Mouse (Mus musculus) limb, embryonic 14.5 days (tissue): ENCODE results near the gene Csrnp1. TPM values are rescaled to one million over a fixed set of nuclear protein-coding genes. Genes with fewer than 3 reads are reported as not detected.
A peak's percentile ranks its signal among the peaks of the same experiment; 100 is the strongest.

ENCODE experiments used
- ATAC-seq: fragments of 200-750 bp; cut with Nextera tagmentation; 2 replicates; pipeline ENCODE4 v1.8.0; 2017; ENCODE audit warnings: low read depth, moderate number of reproducible peaks, moderate TSS enrichment; ENCODE audit not compliant: low FRiP score
- DNase-seq: peaks from one replicate; pipeline ENCODE4 v3.0.0-alpha.2; 2015; ENCODE audit warnings: low spot score
- H3K27ac ChIP-seq: fragments of 300-500 bp; sonication (generic); replicated peaks from 2 replicates; pipeline ENCODE4 v1.5.1; 2014; ENCODE audit warnings: low read depth, mild to moderate bottlenecking, low read length, moderate library complexity, mixed read lengths
- H3K27me3 ChIP-seq: fragments of 300-500 bp; sonication (generic); 2 replicates; pipeline ENCODE4 v1.6.1; 2014; ENCODE audit warnings: low read length, mixed read lengths; ENCODE audit not compliant: control insufficient read depth, insufficient read depth
- H3K36me3 ChIP-seq: fragments of 300-500 bp; sonication (generic); 2 replicates; pipeline ENCODE4 v1.6.1; 2014; ENCODE audit warnings: mild to moderate bottlenecking, low read length, moderate library complexity, mixed read lengths; ENCODE audit not compliant: control insufficient read depth, insufficient read depth
- H3K4me1 ChIP-seq: fragments of 300-500 bp; sonication (generic); 2 replicates; pipeline ENCODE4 v1.6.1; 2014; ENCODE audit warnings: antibody characterized with exemption, low read length, mixed read lengths; ENCODE audit not compliant: control insufficient read depth, insufficient read depth
- H3K4me2 ChIP-seq: fragments of 300-500 bp; sonication (generic); replicated peaks from 2 replicates; pipeline ENCODE4 v1.6.1; 2014; ENCODE audit warnings: low read depth, mild to moderate bottlenecking, low read length, moderate library complexity; ENCODE audit not compliant: severe bottlenecking
- H3K4me3 ChIP-seq: fragments of 300-500 bp; sonication (generic); replicated peaks from 2 replicates; pipeline ENCODE4 v1.5.1; 2014; ENCODE audit warnings: low read length
- H3K9ac ChIP-seq: fragments of 300-500 bp; sonication (generic); 2 replicates; pipeline ENCODE4 v1.6.1; 2014; ENCODE audit warnings: mild to moderate bottlenecking, low read depth, low read length, moderate library complexity; ENCODE audit not compliant: severe bottlenecking
- H3K9me3 ChIP-seq: fragments of 300-500 bp; sonication (generic); 2 replicates; pipeline ENCODE4 v1.6.1; 2016; ENCODE audit warnings: low read length; ENCODE audit not compliant: control insufficient read depth
- POLR2A ChIP-seq: fragments of 200-500 bp; IDR thresholded peaks from 2 replicates; pipeline ENCODE4 v1.8.0; 2012; ENCODE audit warnings: inconsistent platforms, mild to moderate bottlenecking, moderate library complexity, borderline replicate concordance; ENCODE audit not compliant: insufficient read depth, insufficient read length; ENCODE audit errors: extremely low read depth
- WGBS: fragments of 180-500 bp; shearing (Covaris S2); extraction: QIAGEN DNeasy Blood & Tissue Kit; methylation state at CpG from one replicate; pipeline ENCODE4 v1.1.7; 2014; 5-methylcytosine and 5-hydroxymethylcytosine counted together
- polyA plus RNA-seq, 2 experiments: library from polyadenylated mRNA; depleted of rRNA in 1 of 2; stranded (reverse) in 1 of 2; unstranded in 1 of 2; fragments of >200 nt; fragmentation: Nextera tagmentation in 1 of 2; extraction: Ambion mirVana in 1 of 2; gene quantifications; 2 replicates each; pipeline versions ENCODE4 v1.2.1 to v1.2.3; 2012 to 2014

Gene Csrnp1
- polyA plus RNA-seq, 2 experiments: 2.8 to 12.8 TPM

GRCm38 (mm10) chr9:119973281-119973680 is 11.2 kb downstream of the Csrnp1 start:
- Histone ChIP-seq H3K4me2 (no peak overlapping the region), H3K27ac (no peak overlapping the region)

GRCm38 (mm10) chr9:119972582-119972981 is 11.9 kb downstream of the Csrnp1 start:
- Histone ChIP-seq H3K4me3 (no peak overlapping the region), H3K27ac (no peak overlapping the region), H3K9me3 (no peaks in the 10 kb centered on the region), H3K9ac (no peak overlapping the region), H3K4me2 (no peak overlapping the region), H3K36me3 (peaks cover 40% of the 10 kb centered on the region), H3K4me1 (peaks cover 29% of the 10 kb centered on the region), H3K27me3 (no peaks in the 10 kb centered on the region)
- 84% methylated on average over 12 of the region's 12 CpGs for WGBS
- ATAC-seq (no peak), DNase-seq (no peak)
- no peak for TF ChIP-seq POLR2A

More at GRCm38 (mm10) chr9:119973281-119973680, 11.2 kb downstream of the Csrnp1 start:
- WGBS: 91% methylated on average over 23 of the region's 23 CpGs
- H3K9ac ChIP-seq: no peak overlapping the region
- no peak overlapping the region for H3K4me3 ChIP-seq
- H3K9me3 ChIP-seq: no peaks in the 10 kb centered on the region
- H3K27me3 ChIP-seq: no peaks in the 10 kb centered on the region
- DNase-seq (no peak), ATAC-seq (no peak)
- TF ChIP-seq POLR2A: no peak
- H3K4me1 ChIP-seq: peaks cover 36% of the 10 kb centered on the region
- peaks cover 40% of the 10 kb centered on the region for H3K36me3 ChIP-seq

- H3K9me3 ChIP-seq: no peaks in the 10 kb centered on the region
- no peak overlapping the region for H3K9ac ChIP-seq
- no peak overlapping the region for H3K4me2 ChIP-seq
- DNase-seq (no peak), ATAC-seq (no peak)
- WGBS: 91% methylated on average over 10 of the region's 10 CpGs
- H3K36me3 ChIP-seq: peaks cover 40% of the 10 kb centered on the region
- H3K27ac ChIP-seq: no peak overlapping the region
- no peak overlapping the region for H3K4me3 ChIP-seq
- no peaks in the 10 kb centered on the region for H3K27me3 ChIP-seq
- peaks cover 25% of the 10 kb centered on the region for H3K4me1 ChIP-seq
- TF ChIP-seq POLR2A: no peak
These were observed 12.3 kb downstream of the Csrnp1 start for GRCm38 (mm10) chr9:119972166-119972565.

GRCm38 (mm10) chr9:119970763-119971656 is 13.4 kb downstream of the Csrnp1 start:
- no peak for TF ChIP-seq POLR2A
- Histone ChIP-seq H3K9ac (no peak overlapping the region), H3K4me1 (peaks cover 16% of the 10 kb centered on the region), H3K4me2 (no peak overlapping the region), H3K9me3 (no peaks in the 10 kb centered on the region), H3K27me3 (no peaks in the 10 kb centered on the region), H3K27ac (peak overlapping the region; percentile 38; the same call in 1 of the 2 replicates), H3K36me3 (peaks cover 40% of the 10 kb centered on the region), H3K4me3 (no peak overlapping the region)
- WGBS: 59% methylated on average over 7 of the region's 7 CpGs
- DNase-seq (peak; percentile 69), ATAC-seq (0 out of 2 replicates have a peak, but pooled peaks have one; percentile 11)

GRCm38 (mm10) chr9:119970221-119970620 is 14.2 kb downstream of the Csrnp1 start:
- no peak for DNase-seq

More at GRCm38 (mm10) chr9:119970221-119970620, 14.2 kb downstream of the Csrnp1 start:
- peak overlapping the region; percentile 33; the same call in 1 of the 2 replicates for H3K27ac ChIP-seq
- no peaks in the 10 kb centered on the region for H3K27me3 ChIP-seq
- H3K4me3 ChIP-seq: no peak overlapping the region
- ATAC-seq: no peak
- no peak overlapping the region for H3K9ac ChIP-seq
- 37% methylated on average over 6 of the region's 6 CpGs for WGBS
- no peak for TF ChIP-seq POLR2A
- H3K4me1 ChIP-seq: peaks cover 16% of the 10 kb centered on the region
- H3K36me3 ChIP-seq: peaks cover 38% of the 10 kb centered on the region
- no peaks in the 10 kb centered on the region for H3K9me3 ChIP-seq
- no peak overlapping the region for H3K4me2 ChIP-seq
